Mouse (Mus musculus): Measurements from ENCODE around the gene Usp16. TPM values are rescaled to one million over a fixed set of nuclear protein-coding genes. Genes with fewer than 3 reads are reported as not detected.

Usp16 gene
- 10 to 100 TPM; 53.3 to 56.1 TPM for total RNA-seq (2021)
- long read RNA-seq, experiment 1, transcript Usp16-201 (18 exons, 3,205 nt), result major isoform, 21 of 37 reads
- long read RNA-seq, experiment 1, partial matches to known transcripts, result 3 of 37 reads
- long read RNA-seq, experiment 1, other reads (novel, unspliced or antisense), result 11 of 37 reads
- long read RNA-seq, experiment 2, transcript Usp16-201 (18 exons, 3,205 nt), result major isoform, 30 of 48 reads
- long read RNA-seq, experiment 2, partial matches to known transcripts, result 4 of 48 reads
- long read RNA-seq, experiment 2, other reads (novel, unspliced or antisense), result 13 of 48 reads

DNA sequence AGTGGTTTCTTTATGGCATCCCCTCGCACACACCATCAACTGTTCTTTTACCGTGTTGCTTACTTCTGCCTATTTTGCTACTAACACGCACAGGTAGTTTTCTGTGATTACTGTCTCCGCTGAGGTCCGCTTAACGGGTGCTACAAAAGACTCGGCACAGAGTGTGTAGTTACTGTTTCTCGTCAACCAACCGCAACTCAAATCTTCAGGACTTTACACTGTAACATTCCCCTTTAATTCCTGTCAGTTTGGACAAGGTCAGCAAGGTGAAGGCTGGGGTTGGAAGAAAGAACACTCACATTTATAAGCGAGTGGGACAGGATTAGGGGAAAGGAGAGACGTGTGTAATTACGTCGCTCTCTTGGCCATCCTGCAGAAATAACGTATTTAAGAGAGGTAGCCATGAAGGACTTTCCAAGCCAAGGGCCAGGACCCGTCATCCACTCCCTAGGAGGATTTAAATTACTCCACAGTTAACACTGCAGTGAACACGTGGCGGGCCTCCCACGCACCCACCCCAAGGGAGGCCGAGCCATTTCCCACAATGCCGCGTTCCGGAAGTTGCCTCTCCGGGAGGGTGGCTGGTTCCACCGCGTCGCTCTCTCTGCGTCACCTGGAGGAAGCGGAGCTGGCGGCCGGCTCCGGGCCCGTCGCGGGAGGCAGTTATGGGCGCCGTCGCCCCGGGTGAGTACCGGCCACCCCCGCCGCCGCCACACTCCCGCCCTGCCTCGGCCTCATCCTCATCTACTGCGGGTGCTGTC lies at the start of gene Usp16:
Gene Usp16, plus strand, starts transcription at position 285 of the 761 bp plus-strand sequence.
- Histone ChIP-seq H3K4me3 (peak within 1 kb of the TSS; percentile 92), H3K27ac (peak within 1 kb of the TSS; percentile 96)
- peak; percentile 96 for DNase-seq
- TF ChIP-seq CTCF (IDR thresholded peaks at IDR 0.05), result no peak
- intact Hi-C loops (cut with DNase I), result no loop called here

DNA sequence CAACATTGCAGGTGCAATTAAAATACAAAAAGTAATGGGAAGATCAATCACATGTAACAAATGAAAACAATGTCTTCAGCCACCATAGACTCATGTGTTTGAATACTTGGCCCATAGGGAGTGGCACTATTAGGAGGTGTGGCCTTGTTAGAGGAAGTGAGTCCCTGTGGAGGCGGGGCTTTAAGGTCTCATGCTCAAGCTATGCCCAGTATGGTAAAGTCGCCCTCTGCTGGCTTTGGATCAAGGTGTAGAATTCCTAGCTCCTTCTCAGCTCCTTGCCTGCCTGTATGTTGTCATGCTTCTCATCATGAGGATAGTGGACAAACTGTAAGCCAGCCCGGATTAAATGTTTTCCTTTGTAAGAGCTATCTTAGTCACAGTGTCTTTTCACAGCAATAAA lies 49.5 kb upstream of the Usp16 start:
- Histone ChIP-seq H3K27ac (no peak overlapping the region), H3K4me3 (no peak overlapping the region)
- TF ChIP-seq CTCF (IDR thresholded peaks at IDR 0.05), result no peak
- DNase-seq, result no peak
- intact Hi-C loops (cut with DNase I), result no loop called here

DNA sequence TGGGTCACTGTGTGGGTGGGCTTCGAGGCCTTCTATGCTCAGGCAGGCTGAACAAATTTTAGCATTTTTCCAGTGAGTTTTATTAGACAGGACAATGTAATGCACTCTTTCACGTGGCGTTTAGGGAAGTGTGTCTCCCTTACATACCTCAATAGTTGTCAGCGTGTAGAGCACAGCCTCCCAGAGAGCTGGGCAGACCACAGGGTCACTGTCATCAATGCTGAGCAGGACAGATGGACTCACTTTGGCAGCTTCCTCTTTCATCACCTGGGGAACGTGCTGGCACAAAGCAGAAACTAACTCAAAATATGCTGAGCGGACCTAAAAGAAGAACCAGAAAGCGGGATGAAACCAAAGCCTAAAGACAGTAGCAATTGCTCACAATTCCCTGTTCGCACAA lies 33.8 kb upstream of the Usp16 start:
- no peak overlapping the region for H3K27ac ChIP-seq
- no peak overlapping the region for H3K4me3 ChIP-seq
- intact Hi-C loops (cut with DNase I), result no loop called here
- TF ChIP-seq CTCF (IDR thresholded peaks at IDR 0.05), result no peak
- no peak for DNase-seq

DNA sequence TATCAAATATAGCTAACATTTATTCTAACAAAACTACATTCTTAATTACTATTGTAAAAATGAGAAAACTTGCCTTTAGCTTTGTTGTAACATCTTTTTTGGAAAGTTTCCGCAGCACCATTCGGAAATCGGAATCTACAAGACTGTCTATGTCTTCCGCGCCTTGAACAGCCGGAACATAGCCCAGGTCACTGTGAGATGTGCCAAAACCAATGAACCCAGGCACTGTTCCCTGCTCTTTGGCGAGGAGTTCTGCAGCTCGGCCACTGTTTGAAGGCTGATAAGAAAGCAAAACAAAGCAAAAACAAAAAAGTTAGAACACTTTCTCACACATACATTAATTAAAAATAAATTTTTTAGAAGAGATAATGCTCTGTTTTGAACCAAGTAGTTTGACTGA lies 27.0 kb upstream of the Usp16 start:
- intact Hi-C loops (cut with DNase I), result no loop called here
- Histone ChIP-seq H3K4me3 (no peak overlapping the region), H3K27ac (no peak overlapping the region)
- no peak for TF ChIP-seq CTCF (IDR thresholded peaks at IDR 0.05)
- DNase-seq, result no peak

DNA sequence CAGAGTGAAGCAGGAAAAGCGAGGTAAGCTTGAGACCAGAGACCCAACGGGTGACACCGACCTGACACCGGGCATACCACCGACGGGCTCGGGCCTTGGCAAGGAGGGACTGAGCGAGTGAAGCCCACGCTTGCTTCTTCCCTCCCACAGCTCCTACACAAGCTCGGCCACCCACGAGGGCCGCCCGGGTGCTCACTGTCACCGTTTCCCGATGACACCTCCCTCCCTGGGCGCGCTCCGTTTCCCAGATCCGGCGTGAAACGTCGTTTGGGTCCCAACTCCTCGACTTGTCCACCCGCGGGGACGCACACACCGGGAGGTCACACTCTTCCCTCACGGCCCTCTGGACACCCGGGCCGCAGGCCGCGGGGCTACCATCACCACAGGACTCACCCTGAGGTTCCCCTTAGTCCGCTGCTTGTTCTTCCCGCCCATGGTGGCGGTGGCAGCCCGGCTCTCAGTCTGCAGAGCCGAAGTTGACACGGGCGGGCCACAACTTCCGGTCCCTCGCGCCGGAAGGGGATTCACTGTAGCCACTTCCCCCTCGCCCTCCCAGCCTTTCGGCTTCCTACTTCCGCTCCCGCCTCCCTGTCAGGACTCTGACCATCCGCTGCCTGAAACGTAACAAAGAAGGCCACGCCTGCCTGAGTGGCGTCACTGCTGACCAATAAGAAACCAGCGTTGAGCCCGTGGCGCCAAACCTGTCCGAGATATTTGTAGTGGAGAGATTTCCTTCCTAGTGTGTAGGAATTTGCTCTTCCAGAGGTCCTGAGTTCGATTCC lies 22.3 kb upstream of the Usp16 start, which contains the start of gene Ltn1:
Gene Ltn1, minus strand, starts transcription at position 580 of the 782 bp plus-strand sequence.
- peak within 1 kb of the TSS; percentile 85 for H3K4me3 ChIP-seq
- peak within 1 kb of the TSS; percentile 93 for H3K27ac ChIP-seq
- DNase-seq, result peak; percentile 99
- TF ChIP-seq CTCF (IDR thresholded peaks at IDR 0.05), result no peak
- intact Hi-C loops (cut with DNase I), result no loop called here

DNA sequence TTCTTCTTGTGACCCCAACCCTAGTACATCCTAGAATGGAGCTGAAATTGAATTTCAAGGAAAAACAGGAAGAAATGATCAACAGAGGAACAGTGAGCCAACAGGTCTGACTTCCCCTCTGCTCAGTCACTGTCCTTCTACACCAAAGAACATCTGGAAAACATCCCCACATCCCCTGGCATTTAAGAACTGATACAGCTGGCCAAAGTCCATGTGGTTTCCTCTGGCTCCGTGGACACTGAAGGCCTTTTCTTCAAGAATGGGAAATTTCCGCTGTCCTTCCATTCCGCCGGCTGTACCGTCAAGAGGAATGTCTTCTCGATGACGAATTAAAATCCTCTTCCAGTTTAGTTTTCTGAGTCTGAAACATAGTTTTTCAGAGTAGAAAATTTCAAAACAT lies 20.2 kb upstream of the Usp16 start:
- intact Hi-C loops (cut with DNase I), result no loop called here
- H3K4me3 ChIP-seq, result no peak overlapping the region

DNA sequence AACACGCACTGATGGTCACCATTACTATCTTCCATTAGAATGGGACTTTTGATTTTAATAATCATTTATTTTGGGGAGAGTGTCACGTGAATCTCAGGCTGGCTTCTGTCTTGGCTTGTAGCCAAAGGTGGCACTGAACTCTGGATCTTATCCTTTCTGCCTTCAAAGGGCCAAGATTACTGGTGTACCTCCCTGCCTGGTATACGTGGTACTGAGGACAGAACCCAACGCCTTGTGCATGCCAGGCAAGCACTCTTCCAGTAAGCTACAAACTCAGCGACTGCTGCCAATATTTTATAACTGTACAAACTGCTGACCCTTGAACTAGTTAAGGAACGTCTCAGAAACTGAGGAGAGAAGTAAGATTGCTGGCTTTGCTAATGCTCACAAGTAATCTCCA lies 19.6 kb upstream of the Usp16 start:
- intact Hi-C loops (cut with DNase I), result no loop called here
- H3K27ac ChIP-seq, result no peak overlapping the region
- DNase-seq, result no peak
- H3K4me3 ChIP-seq, result no peak overlapping the region
- no peak for TF ChIP-seq CTCF (IDR thresholded peaks at IDR 0.05)

More for the DNA sequence above, 20.2 kb upstream of the Usp16 start:
- no peak for TF ChIP-seq CTCF (IDR thresholded peaks at IDR 0.05)
- H3K27ac ChIP-seq, result no peak overlapping the region
- DNase-seq, result no peak

DNA sequence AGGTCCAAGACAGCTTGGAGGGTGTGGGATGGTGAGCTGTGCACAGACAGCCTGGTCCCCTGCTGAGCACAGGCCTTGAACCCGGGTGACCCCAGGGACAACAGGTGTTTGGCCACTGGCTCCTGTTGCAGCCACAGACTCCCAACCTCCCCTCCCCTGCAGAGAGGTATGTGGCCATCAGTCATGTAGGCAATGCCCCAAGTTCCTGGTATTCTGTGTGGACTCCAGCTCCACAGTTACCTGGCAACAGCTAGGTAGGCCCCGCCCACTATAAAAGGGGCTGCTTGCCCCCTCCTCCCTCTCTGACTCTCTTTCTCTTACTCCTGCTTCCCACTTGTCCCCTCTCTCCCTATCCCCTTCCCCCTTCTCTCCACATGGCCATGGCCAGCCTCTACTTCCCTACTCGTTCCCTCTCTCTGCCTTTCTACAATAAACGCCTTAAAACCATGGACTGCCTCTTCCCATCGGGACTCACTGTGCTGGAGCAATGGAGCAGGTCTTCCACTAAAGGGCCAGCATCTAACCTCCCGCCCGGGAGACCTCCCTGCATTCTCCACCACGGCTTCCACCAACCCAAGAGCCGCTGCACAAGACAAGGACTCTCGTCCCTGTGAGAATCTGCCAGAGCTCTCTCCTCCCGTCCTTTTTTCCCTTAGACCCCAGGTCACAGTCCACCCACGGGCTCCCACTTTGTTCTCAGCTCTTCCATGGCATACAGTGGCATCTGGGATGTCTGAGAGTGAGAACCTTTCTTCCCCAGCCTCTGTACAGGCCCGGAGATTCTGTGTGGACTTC lies 18.9 kb upstream of the Usp16 start:
- no peak for TF ChIP-seq CTCF (IDR thresholded peaks at IDR 0.05)
- no peak for DNase-seq
- Histone ChIP-seq H3K4me3 (no peak overlapping the region), H3K27ac (no peak overlapping the region)
- intact Hi-C loops (cut with DNase I), result no loop called here

DNA sequence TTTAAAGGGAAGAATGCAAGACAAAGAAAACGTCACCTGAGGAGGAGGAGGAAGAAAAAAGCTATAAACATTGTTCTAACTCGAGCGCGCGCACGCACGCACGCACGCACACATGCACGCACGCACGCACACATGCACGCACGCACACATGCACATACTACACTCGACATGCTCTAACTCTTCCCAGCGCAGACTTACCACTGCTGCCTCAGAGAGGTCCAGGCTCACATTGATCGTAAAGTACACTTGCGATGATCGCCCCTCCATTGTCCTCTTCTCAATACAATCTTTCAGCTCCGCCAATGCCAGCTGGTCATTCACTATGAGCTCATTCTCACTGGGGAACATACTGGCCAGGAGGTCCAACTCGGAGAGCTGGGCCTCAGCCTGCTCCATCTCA lies 17.4 kb upstream of the Usp16 start:
- H3K27ac ChIP-seq, result no peak overlapping the region
- H3K4me3 ChIP-seq, result no peak overlapping the region
- intact Hi-C loops (cut with DNase I), result no loop called here
- TF ChIP-seq CTCF (IDR thresholded peaks at IDR 0.05), result no peak
- DNase-seq, result no peak

DNA sequence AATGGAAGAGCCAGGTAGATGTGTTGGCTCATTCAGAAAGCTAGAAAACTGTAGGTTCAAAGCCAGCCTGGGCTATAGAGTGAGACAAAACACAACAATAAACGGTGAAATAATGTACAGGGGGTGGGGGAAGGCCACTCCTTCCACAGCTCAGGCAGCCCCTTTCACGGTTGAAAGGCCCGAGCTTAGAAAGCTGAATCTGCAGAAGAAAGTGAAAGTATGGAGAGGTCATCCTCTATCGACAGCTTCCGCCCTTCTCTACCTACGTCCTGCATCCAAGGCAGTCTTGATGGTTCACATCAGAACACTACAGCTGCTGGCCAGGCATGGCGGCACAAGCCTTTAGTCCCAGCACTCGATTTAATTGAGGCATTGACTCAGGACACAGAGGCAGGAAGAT lies 15.8 kb upstream of the Usp16 start:
- H3K27ac ChIP-seq, result no peak overlapping the region
- intact Hi-C loops (cut with DNase I), result no loop called here
- no peak for TF ChIP-seq CTCF (IDR thresholded peaks at IDR 0.05)
- DNase-seq, result no peak
- H3K4me3 ChIP-seq, result no peak overlapping the region

DNA sequence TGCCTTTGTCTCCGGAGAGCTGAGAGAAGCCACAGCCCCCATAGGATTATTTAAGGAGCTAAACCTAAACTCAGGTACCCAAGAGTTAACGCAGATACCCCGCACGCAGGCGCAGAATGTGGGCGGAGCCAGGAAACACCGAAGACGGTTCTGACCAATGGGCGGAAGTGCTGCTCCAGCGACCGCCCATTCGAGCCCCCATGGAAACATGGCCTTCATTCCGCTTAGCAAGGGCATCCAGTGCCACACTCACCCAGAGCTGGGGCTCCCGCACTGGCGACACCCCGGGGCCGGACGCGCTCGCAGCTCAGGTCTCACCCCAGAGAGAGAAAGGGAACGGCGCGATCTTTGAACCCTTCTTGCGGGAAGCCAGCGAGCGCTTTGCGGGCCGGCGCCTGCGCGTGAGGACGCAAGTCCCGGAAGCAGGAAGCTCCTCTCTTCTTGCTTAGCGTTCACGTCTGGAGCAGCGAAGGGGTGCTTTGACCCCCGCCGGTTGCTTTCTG lies 14.3 kb upstream of the Usp16 start, which contains the start of gene Rwdd2b:
Gene Rwdd2b, minus strand, starts transcription at position 390 of the 503 bp plus-strand sequence.
- Histone ChIP-seq H3K4me3 (peak within 1 kb of the TSS; percentile 97), H3K27ac (peak within 1 kb of the TSS; percentile 99)
- intact Hi-C loops (cut with DNase I), result no loop called here
- peak; percentile 97 for DNase-seq
- no peak for TF ChIP-seq CTCF (IDR thresholded peaks at IDR 0.05)

DNA sequence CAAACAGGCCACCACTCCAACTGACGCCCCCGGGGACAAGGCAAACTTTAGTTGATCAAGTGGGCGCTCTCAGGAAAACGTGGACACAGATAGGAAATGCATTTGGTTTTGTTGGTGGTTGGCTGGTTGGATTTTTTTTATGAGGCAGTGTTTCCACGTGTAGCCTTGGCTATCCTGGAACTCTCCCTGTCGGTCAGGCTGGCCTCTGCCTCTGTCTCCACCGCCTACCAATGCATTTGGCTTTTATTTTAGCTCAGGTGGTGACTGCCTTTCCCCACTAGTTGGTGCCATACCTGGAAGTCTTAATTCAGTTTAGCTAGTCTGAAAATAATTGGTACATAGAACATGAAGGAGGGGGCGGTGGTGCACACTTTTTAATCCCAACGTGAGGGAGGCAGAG lies 13.4 kb upstream of the Usp16 start:
- intact Hi-C loops (cut with DNase I), result no loop called here
- Histone ChIP-seq H3K27ac (peak overlapping the region; percentile 99; the same call in 1 of the 2 replicates), H3K4me3 (peak overlapping the region; percentile 97)
- DNase-seq, result no peak
- no peak; the same call in 1 of the 2 replicates for TF ChIP-seq CTCF (IDR thresholded peaks at IDR 0.05)

Data from gastrocnemius, adult 2 months (tissue).